Mouse (Mus musculus): ENCODE measurements around the gene Ap1s3.

DNA sequence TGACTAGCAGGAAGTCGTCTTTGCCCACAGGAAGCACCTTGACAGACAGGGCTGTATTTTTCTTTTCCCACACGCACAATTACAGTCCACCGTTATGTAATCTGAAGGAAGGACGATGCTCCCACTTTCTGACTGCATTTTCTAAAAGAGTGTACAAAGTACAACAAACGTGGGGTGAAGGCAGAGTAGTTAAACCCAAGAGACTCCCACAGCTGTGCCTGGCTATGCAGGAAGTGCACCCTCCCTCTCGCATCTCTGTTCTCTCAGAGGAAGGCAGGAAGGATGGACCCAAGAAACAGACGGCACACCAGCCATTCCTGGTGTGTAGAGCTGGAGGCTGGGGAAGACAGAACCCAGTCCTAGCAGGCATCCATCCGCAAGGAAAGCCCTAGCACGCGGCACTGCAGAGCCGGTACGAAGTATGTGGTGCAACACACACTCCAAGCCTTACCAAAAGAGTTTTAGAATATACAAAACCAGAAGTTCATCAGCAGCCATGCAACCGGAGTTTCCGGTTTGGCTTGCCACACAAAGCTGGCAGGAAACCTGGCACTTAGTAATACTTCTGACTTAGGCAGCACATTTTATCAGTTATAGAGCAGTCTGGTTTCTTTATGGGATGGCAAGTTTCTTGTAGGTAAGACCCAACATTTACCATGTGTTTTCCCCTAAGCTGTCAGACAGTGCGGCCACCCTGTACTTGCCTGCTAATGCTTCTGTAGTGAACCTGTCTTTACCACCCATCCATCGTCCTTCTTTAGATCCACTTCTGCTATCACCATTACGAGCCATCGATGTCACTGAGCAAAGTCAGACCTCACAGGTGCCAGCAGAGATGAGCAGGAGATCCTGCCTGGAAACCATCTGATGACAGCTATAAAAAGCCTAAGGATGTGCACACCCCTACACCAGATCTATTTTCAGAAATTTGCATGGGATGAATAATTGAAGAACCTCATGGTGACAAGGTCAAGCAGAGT lies 39.7 kb upstream of the Ap1s3 start:
- TF ChIP-seq CTCF (IDR thresholded peaks at IDR 0.05; ENCODE audit: low read depth, low read length) (no peak), TAL1 (conservative IDR thresholded peaks at IDR 0.05; ENCODE audit: low read depth, low read length) (no peak)

Measured in G1E (cell line).